ENCODE assay signal across 8 mouse cellular contexts in genomic region chr7:19939555-19940235, GRCm38 (mm10). TPM values are rescaled to one million over a fixed set of nuclear protein-coding genes. Genes with fewer than 3 reads are reported as not detected.
DNase-seq lines count a peak whose midpoint lies in the region; ATAC-seq and TF ChIP-seq lines count a peak whose summit lies in the region.

No protein-coding gene starts in this region.

- peak; percentile 68; the same call in 1 of the 2 replicates for ATAC-seq in embryonic facial prominence, embryonic 14.5 days (ENCODE audit: low read depth)
- ATAC-seq in heart, embryonic 14.5 days (ENCODE audit: insufficient number of reproducible peaks, insufficient read depth, low FRiP score, low read depth): peak; percentile 84
- ATAC-seq in lung, postnatal 0 days: peak; percentile 80
- peak; percentile 51; the same call in 1 of the 2 replicates for ATAC-seq in stomach, embryonic 16.5 days (ENCODE audit: insufficient read depth, low FRiP score)
- ATAC-seq in forebrain, embryonic 11.5 days (replicated peaks; ENCODE audit: low FRiP score): no peak

- H3K9ac ChIP-seq in embryonic facial prominence, embryonic 14.5 days (ENCODE audit: low read depth, low read length): no peak overlapping the region
- no peak overlapping the region for H3K9ac ChIP-seq in heart, embryonic 14.5 days (ENCODE audit: low read length)
- H3K9ac ChIP-seq in lung, postnatal 0 days (replicated peaks; ENCODE audit: low read depth): no peak overlapping the region
- H3K9ac ChIP-seq in stomach, embryonic 16.5 days (ENCODE audit: low read length): no peak overlapping the region
- H3K9ac ChIP-seq in forebrain, embryonic 11.5 days (ENCODE audit: low read length): no peak overlapping the region

- H3K4me2 ChIP-seq in embryonic facial prominence, embryonic 14.5 days (ENCODE audit: low read depth, low read length): no peak overlapping the region
- H3K4me2 ChIP-seq in heart, embryonic 14.5 days (ENCODE audit: low read length): peak overlapping the region; percentile 45
- H3K4me2 ChIP-seq in lung, postnatal 0 days (replicated peaks; ENCODE audit: low read depth, low read length): no peak overlapping the region; the same call in 1 of the 2 replicates
- no peak overlapping the region for H3K4me2 ChIP-seq in stomach, embryonic 16.5 days (ENCODE audit: low read depth, low read length)
- no peak overlapping the region for H3K4me2 ChIP-seq in forebrain, embryonic 11.5 days (ENCODE audit: low read depth, low read length, severe bottlenecking)

- WGBS in embryonic facial prominence, embryonic 14.5 days: 62% methylated on average over 9 of the region's 12 CpGs
- 59% methylated on average over 12 of the region's 12 CpGs for WGBS in embryonic facial prominence, embryonic 10.5 days
- 41% methylated on average over 10 of the region's 12 CpGs for WGBS in heart, embryonic 14.5 days
- 23% methylated on average over 12 of the region's 12 CpGs for WGBS in lung, postnatal 0 days
- WGBS in stomach, embryonic 16.5 days: 47% methylated on average over 11 of the region's 12 CpGs
- WGBS in forebrain, embryonic 11.5 days: 77% methylated on average over 10 of the region's 12 CpGs

- no peak overlapping the region for H3K27ac ChIP-seq in embryonic facial prominence, embryonic 14.5 days (replicated peaks; ENCODE audit: low read depth, low read length)
- H3K27ac ChIP-seq in embryonic facial prominence, embryonic 10.5 days (replicated peaks): no peak overlapping the region
- H3K27ac ChIP-seq in heart, embryonic 14.5 days (replicated peaks in 1 of 2; ENCODE audit: control insufficient read depth in 1 of 2, insufficient read depth in 1 of 2, low read depth in 2 of 2, low read length in 2 of 2): peak overlapping the region; percentile 59 to 78
- peak overlapping the region; percentile 80 for H3K27ac ChIP-seq in lung, postnatal 0 days (ENCODE audit: low read length)
- no peak overlapping the region for H3K27ac ChIP-seq in stomach, embryonic 16.5 days (ENCODE audit: low read length)
- H3K27ac ChIP-seq in forebrain, embryonic 11.5 days (ENCODE audit: low read depth, low read length): no peak overlapping the region

- H3K36me3 ChIP-seq in embryonic facial prominence, embryonic 14.5 days (ENCODE audit: control insufficient read depth, insufficient read depth, low read length): no peaks in the 10 kb centered on the region
- no peaks in the 10 kb centered on the region for H3K36me3 ChIP-seq in embryonic facial prominence, embryonic 10.5 days (replicated peaks)
- no peaks in the 10 kb centered on the region for H3K36me3 ChIP-seq in heart, embryonic 14.5 days (ENCODE audit: control insufficient read depth, insufficient read depth, low read length)
- no peaks in the 10 kb centered on the region for H3K36me3 ChIP-seq in lung, postnatal 0 days (ENCODE audit: insufficient read depth, low read length)
- no peaks in the 10 kb centered on the region for H3K36me3 ChIP-seq in stomach, embryonic 16.5 days (ENCODE audit: control insufficient read depth, insufficient read depth, low read length)
- H3K36me3 ChIP-seq in forebrain, embryonic 11.5 days (ENCODE audit: control insufficient read depth, insufficient read depth, low read length): no peaks in the 10 kb centered on the region

- peak; percentile 50 for TF ChIP-seq CTCF in lung, postnatal 0 days (IDR thresholded peaks at IDR 0.05)

- no peak overlapping the region for H3K4me3 ChIP-seq in embryonic facial prominence, embryonic 14.5 days (ENCODE audit: low read depth, low read length)
- no peak overlapping the region for H3K4me3 ChIP-seq in embryonic facial prominence, embryonic 10.5 days
- H3K4me3 ChIP-seq in heart, embryonic 14.5 days (ENCODE audit: control insufficient read depth in 1 of 2, insufficient read depth in 1 of 2, low read depth in 1 of 2, low read length in 2 of 2): no peak overlapping the region; a peak in 1 of 4 replicates
- no peak overlapping the region for H3K4me3 ChIP-seq in lung, postnatal 0 days (ENCODE audit: low read depth, low read length)
- H3K4me3 ChIP-seq in stomach, embryonic 16.5 days (replicated peaks; ENCODE audit: low read length): no peak overlapping the region
- H3K4me3 ChIP-seq in forebrain, embryonic 11.5 days (ENCODE audit: low read depth, low read length): no peak overlapping the region

- no peaks in the 10 kb centered on the region for H3K4me1 ChIP-seq in embryonic facial prominence, embryonic 14.5 days (ENCODE audit: control insufficient read depth, insufficient read depth, low read length)
- H3K4me1 ChIP-seq in embryonic facial prominence, embryonic 10.5 days: no peaks in the 10 kb centered on the region
- H3K4me1 ChIP-seq in heart, embryonic 14.5 days (ENCODE audit: control insufficient read depth in 2 of 2, insufficient read depth in 2 of 2, low read length in 2 of 2): peaks cover 21 to 32% of the 10 kb centered on the region in 2 experiments
- H3K4me1 ChIP-seq in lung, postnatal 0 days (ENCODE audit: insufficient read depth, low read depth, low read length): peaks cover 16% of the 10 kb centered on the region; the same call in 1 of the 2 replicates
- no peaks in the 10 kb centered on the region for H3K4me1 ChIP-seq in stomach, embryonic 16.5 days (ENCODE audit: control insufficient read depth, insufficient read depth, low read length)
- H3K4me1 ChIP-seq in forebrain, embryonic 11.5 days (replicated peaks; ENCODE audit: control insufficient read depth, insufficient read depth, low read length): no peaks in the 10 kb centered on the region

- peak; percentile 74 for DNase-seq in embryonic facial prominence, embryonic 14.5 days (ENCODE audit: low spot score)
- DNase-seq in embryonic facial prominence, embryonic 10.5 days (ENCODE audit: low spot score): no peak
- DNase-seq in adrenal gland, postnatal 10 days: peak; percentile 86
- peak; percentile 71 to 82 for DNase-seq in kidney, postnatal 4 days
- DNase-seq in lung, postnatal 0 days (ENCODE audit: low spot score): peak; percentile 96
- DNase-seq in forebrain, embryonic 11.5 days (ENCODE audit: low spot score): no peak

- TF ChIP-seq EP300 in lung, postnatal 0 days (IDR thresholded peaks at IDR 0.05): peak; percentile 36; the same call in 1 of the 2 replicates

- H3K9me3 ChIP-seq in embryonic facial prominence, embryonic 14.5 days (ENCODE audit: control insufficient read depth, low read length): no peaks in the 10 kb centered on the region
- peaks cover 3% of the 10 kb centered on the region; the same call in 1 of the 2 replicates for H3K9me3 ChIP-seq in embryonic facial prominence, embryonic 10.5 days
- no peaks in the 10 kb centered on the region for H3K9me3 ChIP-seq in heart, embryonic 14.5 days (ENCODE audit: control insufficient read depth, low read length)
- H3K9me3 ChIP-seq in lung, postnatal 0 days (ENCODE audit: low read length): no peaks in the 10 kb centered on the region
- H3K9me3 ChIP-seq in stomach, embryonic 16.5 days (replicated peaks; ENCODE audit: control insufficient read depth, low read length): no peaks in the 10 kb centered on the region
- no peaks in the 10 kb centered on the region for H3K9me3 ChIP-seq in forebrain, embryonic 11.5 days (ENCODE audit: control insufficient read depth, low read length)

- H3K27me3 ChIP-seq in embryonic facial prominence, embryonic 14.5 days (replicated peaks; ENCODE audit: control insufficient read depth, insufficient read depth, low read length): no peaks in the 10 kb centered on the region
- H3K27me3 ChIP-seq in embryonic facial prominence, embryonic 10.5 days (replicated peaks; ENCODE audit: low read depth, poor library complexity, severe bottlenecking): no peaks in the 10 kb centered on the region
- no peaks in the 10 kb centered on the region for H3K27me3 ChIP-seq in heart, embryonic 14.5 days (ENCODE audit: control insufficient read depth, insufficient read depth, low read length)
- no peaks in the 10 kb centered on the region for H3K27me3 ChIP-seq in lung, postnatal 0 days (replicated peaks; ENCODE audit: insufficient read depth, low read length)
- H3K27me3 ChIP-seq in stomach, embryonic 16.5 days (ENCODE audit: control insufficient read depth, insufficient read depth, low read length): no peaks in the 10 kb centered on the region
- H3K27me3 ChIP-seq in forebrain, embryonic 11.5 days (ENCODE audit: control insufficient read depth, insufficient read depth, low read length): no peaks in the 10 kb centered on the region

RNA-seq across cellular contexts. Expression of gene Igsf23, which starts 10.9 kb away (rescaled TPM):
- not detected in 2 replicates for polyA plus RNA-seq in embryonic facial prominence, embryonic 14.5 days (2014; fragmentation: Nextera tagmentation; extraction: Ambion mirVana)
- polyA plus RNA-seq in embryonic facial prominence, embryonic 10.5 days (2016; fragmentation: Nextera tagmentation; extraction: Ambion mirVana): 0.21 TPM in 1 of 2 replicates, not detected in the other
- under 1 TPM; 0.27 TPM for total RNA-seq in adrenal gland, postnatal 10 days (2021)
- 1.3 and 1.8 TPM in 2 replicates for polyA plus RNA-seq in heart, embryonic 14.5 days (2014; fragmentation: Nextera tagmentation; extraction: Ambion mirVana)
- 0.70 and 0.90 TPM in 2 replicates for polyA plus RNA-seq in lung, postnatal 0 days (2015; fragmentation: Nextera tagmentation; extraction: Ambion mirVana)
- 3.1 and 3.8 TPM in 2 replicates for polyA plus RNA-seq in stomach, embryonic 16.5 days (2015; fragmentation: Nextera tagmentation; extraction: Ambion mirVana)
- 0.13 TPM in 1 of 2 replicates, not detected in the other for polyA plus RNA-seq in forebrain, embryonic 11.5 days (2014; fragmentation: Nextera tagmentation; extraction: Ambion mirVana)

RNA-seq across cellular contexts. Expression of gene Pvr, which starts 18.7 kb away (rescaled TPM):
- 9.0 and 10.2 TPM in 2 replicates for polyA plus RNA-seq in embryonic facial prominence, embryonic 14.5 days (2014; fragmentation: Nextera tagmentation; extraction: Ambion mirVana)
- 8.2 and 8.8 TPM in 2 replicates for polyA plus RNA-seq in embryonic facial prominence, embryonic 10.5 days (2016; fragmentation: Nextera tagmentation; extraction: Ambion mirVana)
- total RNA-seq in adrenal gland, postnatal 10 days (2021): 10 to 100 TPM; 20.9 to 24.9 TPM
- 12.7 and 12.9 TPM in 2 replicates for polyA plus RNA-seq in heart, embryonic 14.5 days (2014; fragmentation: Nextera tagmentation; extraction: Ambion mirVana)
- polyA plus RNA-seq in lung, postnatal 0 days (2015; fragmentation: Nextera tagmentation; extraction: Ambion mirVana): 20.8 and 24.3 TPM in 2 replicates
- polyA plus RNA-seq in stomach, embryonic 16.5 days (2015; fragmentation: Nextera tagmentation; extraction: Ambion mirVana): 13.3 and 15.8 TPM in 2 replicates
- polyA plus RNA-seq in forebrain, embryonic 11.5 days (2014; fragmentation: Nextera tagmentation; extraction: Ambion mirVana): 2.6 and 2.8 TPM in 2 replicates

RNA-seq across cellular contexts. Expression of gene Ceacam20, which starts 25.5 kb away (rescaled TPM):
- polyA plus RNA-seq in embryonic facial prominence, embryonic 14.5 days (2014; fragmentation: Nextera tagmentation; extraction: Ambion mirVana): not detected in 2 replicates
- polyA plus RNA-seq in embryonic facial prominence, embryonic 10.5 days (2016; fragmentation: Nextera tagmentation; extraction: Ambion mirVana): not detected in 2 replicates
- total RNA-seq in adrenal gland, postnatal 10 days (2021): not detected
- not detected in 2 replicates for polyA plus RNA-seq in heart, embryonic 14.5 days (2014; fragmentation: Nextera tagmentation; extraction: Ambion mirVana)
- polyA plus RNA-seq in lung, postnatal 0 days (2015; fragmentation: Nextera tagmentation; extraction: Ambion mirVana): not detected in 2 replicates
- polyA plus RNA-seq in stomach, embryonic 16.5 days (2015; fragmentation: Nextera tagmentation; extraction: Ambion mirVana): 0.27 and 0.39 TPM in 2 replicates
- polyA plus RNA-seq in forebrain, embryonic 11.5 days (2014; fragmentation: Nextera tagmentation; extraction: Ambion mirVana): not detected in 2 replicates

RNA-seq across cellular contexts. Expression of gene Nlrp9b, which starts 51.6 kb away (rescaled TPM):
- polyA plus RNA-seq in embryonic facial prominence, embryonic 14.5 days (2014; fragmentation: Nextera tagmentation; extraction: Ambion mirVana): not detected in 2 replicates
- not detected in 2 replicates for polyA plus RNA-seq in embryonic facial prominence, embryonic 10.5 days (2016; fragmentation: Nextera tagmentation; extraction: Ambion mirVana)
- total RNA-seq in adrenal gland, postnatal 10 days (2021): not detected
- polyA plus RNA-seq in heart, embryonic 14.5 days (2014; fragmentation: Nextera tagmentation; extraction: Ambion mirVana): not detected in 2 replicates
- 0.06 TPM in 1 of 2 replicates, not detected in the other for polyA plus RNA-seq in lung, postnatal 0 days (2015; fragmentation: Nextera tagmentation; extraction: Ambion mirVana)
- not detected in 2 replicates for polyA plus RNA-seq in stomach, embryonic 16.5 days (2015; fragmentation: Nextera tagmentation; extraction: Ambion mirVana)
- not detected in 2 replicates for polyA plus RNA-seq in forebrain, embryonic 11.5 days (2014; fragmentation: Nextera tagmentation; extraction: Ambion mirVana)

RNA-seq across cellular contexts. Expression of gene Ceacam19, which starts 51.9 kb away (rescaled TPM):
- polyA plus RNA-seq in embryonic facial prominence, embryonic 14.5 days (2014; fragmentation: Nextera tagmentation; extraction: Ambion mirVana): 1.2 TPM in 2 replicates
- polyA plus RNA-seq in embryonic facial prominence, embryonic 10.5 days (2016; fragmentation: Nextera tagmentation; extraction: Ambion mirVana): not detected in 2 replicates
- total RNA-seq in adrenal gland, postnatal 10 days (2021): not detected
- polyA plus RNA-seq in heart, embryonic 14.5 days (2014; fragmentation: Nextera tagmentation; extraction: Ambion mirVana): not detected in 2 replicates
- polyA plus RNA-seq in lung, postnatal 0 days (2015; fragmentation: Nextera tagmentation; extraction: Ambion mirVana): 0.04 TPM in 1 of 2 replicates, not detected in the other
- 3.2 and 4.8 TPM in 2 replicates for polyA plus RNA-seq in stomach, embryonic 16.5 days (2015; fragmentation: Nextera tagmentation; extraction: Ambion mirVana)
- not detected in 2 replicates for polyA plus RNA-seq in forebrain, embryonic 11.5 days (2014; fragmentation: Nextera tagmentation; extraction: Ambion mirVana)

Comparison
In these comparisons a context has a peak if more than half of its experiments do, and no peak if none do; other contexts are left out.
1. DNase-seq: peak in embryonic facial prominence, embryonic 14.5 days (single experiment), adrenal gland, postnatal 10 days (single experiment), kidney, postnatal 4 days (2 of 2) and lung, postnatal 0 days (single experiment); none in embryonic facial prominence, embryonic 10.5 days (single experiment) and forebrain, embryonic 11.5 days (single experiment).
2. H3K27ac ChIP-seq: peak in heart, embryonic 14.5 days (2 of 2) and lung, postnatal 0 days (single experiment); none in embryonic facial prominence, embryonic 14.5 days (single experiment), embryonic facial prominence, embryonic 10.5 days (single experiment), stomach, embryonic 16.5 days (single experiment) and forebrain, embryonic 11.5 days (single experiment).